Mouse (Mus musculus) megakaryocyte, embryonic 14.5 days (primary cell): ENCODE results near the gene Esr1.

Experiments
- FLI1 ChIP-seq: IDR thresholded peaks from 2 replicates; pipeline ENCODE4 v1.6.1; 2012; ENCODE audit warnings: low read length, inconsistent platforms, mixed read lengths
- GATA1 ChIP-seq: IDR thresholded peaks from 3 replicates; pipeline ENCODE4 v1.6.1; 2012; ENCODE audit warnings: mixed read lengths, low read length, inconsistent platforms, borderline replicate concordance

- no peak for TF ChIP-seq FLI1
- no peak for TF ChIP-seq GATA1
These were observed 219.2 kb downstream of the Esr1 start for GRCm38 (mm10) chr10:4830592-4830991.
